Mouse (Mus musculus) bone marrow, adult 2 months (tissue): ENCODE measurements around the gene Lrba.

Source experiments
- CTCF ChIP-seq: fragments of 200-500 bp; IDR thresholded peaks from 2 replicates; pipeline ENCODE4 v1.5.1; 2011; ENCODE audit warnings: low read length, control low read depth; ENCODE audit not compliant: control insufficient read depth, insufficient read depth
- POLR2A ChIP-seq: fragments of 200-500 bp; IDR thresholded peaks from 2 replicates; pipeline ENCODE4 v1.6.1; 2011; ENCODE audit warnings: low read depth, mild to moderate bottlenecking, control low read depth, low read length, borderline replicate concordance; ENCODE audit not compliant: control insufficient read depth

- TF ChIP-seq CTCF (no peak), POLR2A (no peak)
Observed at GRCm38 (mm10) chr3:86538645-86539554, 314.4 kb downstream of the Lrba start.
